Mouse (Mus musculus) left cerebral cortex, adult 11 months (tissue): ENCODE measurements at regions not wholly inside any gene's neighbourhood (a gene's known extent, or its start where the extent isn't known, plus 50 kb on each side); places are given as distances from the start of the nearest gene placed in this dataset.

ENCODE experiments used
- DNase-seq: peaks from one replicate; pipeline ENCODE4 v3.0.0; 2022; ENCODE audit warnings: low spot score

DNA sequence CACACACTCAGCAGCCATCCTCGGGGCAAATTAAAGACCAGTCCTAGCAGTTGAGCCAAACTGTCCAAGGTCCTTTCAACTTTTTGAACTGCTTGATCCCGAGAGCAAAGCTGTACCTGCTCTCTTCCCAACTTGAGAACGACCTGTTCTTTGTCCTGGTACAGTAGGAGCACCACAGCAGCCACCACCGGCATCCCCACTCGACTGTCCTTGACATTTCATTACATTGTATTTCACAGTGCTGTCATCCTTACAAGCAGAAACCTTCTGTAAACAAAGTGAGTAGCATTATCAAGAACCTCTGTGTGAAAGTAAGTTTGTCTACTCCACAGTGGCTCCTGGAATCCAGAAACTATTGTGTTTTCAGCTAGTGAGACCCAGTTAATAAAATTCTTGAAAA is 240.2 kb upstream of the Zfp462 start:
- DNase-seq, result no peak

DNA sequence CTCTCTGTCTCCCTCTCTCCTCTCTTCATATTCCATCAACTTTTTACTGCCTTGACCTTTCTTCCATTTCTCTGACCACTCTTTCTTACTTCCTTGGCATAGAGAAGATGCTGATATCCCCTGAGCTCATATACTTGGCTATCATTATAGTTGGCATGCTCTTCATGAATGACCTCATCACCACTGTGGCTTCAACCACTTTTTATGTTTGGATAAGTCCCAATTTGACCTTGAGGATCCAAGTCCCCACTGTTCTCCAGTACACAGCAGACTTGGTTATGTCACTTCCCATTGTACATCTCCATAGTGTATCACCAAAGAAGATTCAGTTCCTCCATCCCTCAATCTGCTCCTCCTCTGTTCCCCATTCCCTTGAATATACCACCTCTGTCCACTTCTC is 235.1 kb upstream of the Zfp462 start:
- DNase-seq, result no peak

GRCm38 (mm10) chr4:54712929-54713328 is 231.9 kb upstream of the Zfp462 start:
- no peak for DNase-seq

DNA sequence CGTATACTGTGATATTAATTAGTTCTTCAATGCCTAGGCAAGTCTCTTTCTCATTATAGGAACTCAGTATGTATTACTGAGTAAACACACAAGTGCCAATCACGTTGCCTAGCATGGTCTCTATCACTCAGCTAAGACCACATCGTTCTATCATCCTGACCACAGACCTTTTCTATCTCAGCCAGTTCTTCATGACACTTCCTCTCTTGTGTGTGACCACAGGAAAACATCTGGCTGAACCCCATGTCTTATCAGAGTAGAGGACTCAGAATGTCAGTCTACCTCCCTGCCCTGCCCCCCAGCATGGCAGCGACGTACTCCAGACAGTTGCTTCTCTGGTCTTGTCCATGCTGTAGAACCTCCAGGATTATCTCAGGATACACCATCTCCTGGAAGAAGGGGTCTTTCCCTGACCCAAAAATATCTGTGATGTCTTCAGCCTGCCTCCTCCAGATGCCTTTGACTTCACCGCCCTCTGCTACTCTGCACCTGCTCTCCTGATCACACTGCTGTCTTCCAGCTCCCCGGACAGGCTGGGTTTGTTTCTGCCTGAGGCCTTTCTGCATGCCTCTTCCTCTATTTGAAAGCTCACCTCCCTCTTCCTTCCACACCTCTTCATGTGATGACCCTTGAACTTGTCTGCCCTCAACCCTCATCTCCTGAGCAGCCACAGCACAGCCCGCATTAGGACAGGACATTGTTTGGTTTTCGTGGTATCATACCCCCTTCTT is 230.1 kb upstream of the Zfp462 start:
- DNase-seq, result no peak

DNA sequence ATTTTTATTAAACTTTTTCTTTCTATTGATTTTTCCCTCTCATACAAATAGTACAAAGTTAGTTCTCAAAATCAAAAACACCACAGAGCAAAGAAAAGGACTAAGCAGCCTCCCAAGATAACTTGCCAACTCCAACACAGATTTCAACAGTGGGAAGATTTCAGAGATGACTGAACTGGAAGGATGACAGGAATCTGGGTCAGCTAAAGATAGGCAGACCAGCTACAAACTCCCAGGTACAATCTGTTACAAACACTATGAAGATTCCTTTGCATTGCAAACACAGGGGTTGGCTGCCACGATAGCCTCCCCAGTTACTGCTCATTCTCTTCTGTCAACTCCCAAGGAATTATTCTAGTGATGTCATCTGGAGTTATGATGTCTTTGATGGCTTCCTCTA is 226.8 kb upstream of the Zfp462 start:
- peak; percentile 1 for DNase-seq

GRCm38 (mm10) chr4:54739001-54739400 is 205.8 kb upstream of the Zfp462 start:
- DNase-seq, result no peak

DNA sequence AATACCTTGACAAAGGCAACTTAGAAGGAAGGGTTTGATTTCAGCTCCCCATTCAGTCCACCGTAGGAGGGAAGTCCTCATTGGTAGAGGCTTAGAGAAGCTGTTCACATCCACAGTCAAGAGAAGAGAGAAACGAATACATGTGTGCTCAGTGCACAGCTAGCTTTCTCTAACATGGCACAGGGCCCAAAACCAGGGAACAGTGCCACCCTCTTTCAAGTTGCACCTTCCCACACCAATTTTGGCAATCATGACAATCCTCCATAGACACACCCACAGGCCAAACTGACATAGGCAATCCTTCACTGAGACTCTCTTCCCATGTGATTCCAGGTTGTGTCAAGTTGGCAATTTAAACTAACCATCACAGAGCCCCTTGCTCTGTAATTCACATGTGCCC is 193.4 kb upstream of the Zfp462 start:
- no peak for DNase-seq

DNA sequence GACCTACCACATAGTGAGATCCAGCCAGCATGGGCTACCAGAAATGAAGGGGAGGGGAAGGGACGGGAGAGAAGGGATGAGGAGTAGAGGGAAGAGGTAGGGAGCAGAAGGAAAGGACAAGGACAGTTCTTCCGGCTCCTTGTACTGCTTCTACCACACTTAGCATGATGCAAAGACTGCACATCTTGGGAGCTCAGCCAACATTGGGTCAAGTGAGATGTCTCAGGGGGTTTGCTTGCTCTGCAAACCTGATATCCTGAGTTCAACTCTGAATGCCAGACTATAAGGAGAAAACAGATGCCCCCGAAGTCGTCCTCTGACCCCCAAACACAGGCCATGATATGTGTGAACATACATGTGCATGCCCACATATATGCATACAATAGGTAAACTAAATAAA is 188.4 kb upstream of the Zfp462 start:
- no peak for DNase-seq

DNA sequence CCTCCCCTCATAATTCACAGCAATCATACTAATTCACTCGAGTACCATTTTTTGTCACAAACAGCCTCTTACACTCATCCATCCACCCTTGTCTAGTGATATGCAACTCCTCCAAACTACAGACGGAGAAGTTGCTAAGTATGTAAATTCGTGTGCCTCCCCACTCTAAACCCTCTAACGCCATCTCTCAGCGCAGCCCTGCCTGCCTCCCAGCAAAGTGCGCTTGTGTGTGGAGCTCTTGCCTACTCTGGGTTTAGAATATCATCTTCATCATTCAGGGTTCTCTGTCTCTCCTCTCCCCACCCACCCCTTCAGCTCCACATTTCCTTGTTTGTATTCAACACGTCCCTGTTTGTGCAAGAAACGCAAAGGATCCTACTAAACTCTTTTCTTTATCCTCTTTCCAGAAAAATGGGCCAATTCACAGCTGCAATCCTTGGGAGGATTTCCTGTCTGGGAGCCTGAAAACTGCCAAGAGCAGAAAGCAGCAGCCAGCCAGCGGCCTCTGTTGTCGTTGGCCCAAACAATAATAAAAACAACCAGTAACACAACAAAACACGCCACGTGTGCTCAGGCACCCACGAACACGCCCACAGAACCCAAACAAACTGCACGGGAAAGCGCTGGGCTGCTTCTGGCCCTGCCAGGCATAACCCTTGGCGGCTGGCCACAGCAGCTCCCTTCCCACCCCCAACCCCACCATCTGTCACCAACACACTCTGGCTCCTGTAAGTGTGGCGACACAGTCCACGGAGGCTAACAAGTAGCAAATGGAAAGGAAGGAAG is 186.9 kb upstream of the Zfp462 start:
- no peak for DNase-seq

DNA sequence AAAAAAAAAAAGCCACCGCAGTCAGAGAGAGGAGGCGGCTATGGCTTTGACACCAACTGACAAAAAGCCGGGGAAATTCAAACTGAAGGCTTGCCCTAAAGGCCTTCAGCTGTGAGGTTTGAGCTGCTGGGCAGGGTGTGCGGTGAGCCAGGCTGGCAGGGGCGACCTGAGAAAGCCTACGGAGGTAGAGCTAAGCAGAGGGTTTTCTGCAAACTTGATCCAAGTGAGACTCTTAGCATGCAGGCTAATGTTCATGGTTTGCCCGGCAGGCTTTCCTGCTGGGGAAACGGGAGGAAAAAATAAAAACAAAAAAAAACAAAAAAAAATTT is 186.4 kb upstream of the Zfp462 start:
- no peak for DNase-seq

DNA sequence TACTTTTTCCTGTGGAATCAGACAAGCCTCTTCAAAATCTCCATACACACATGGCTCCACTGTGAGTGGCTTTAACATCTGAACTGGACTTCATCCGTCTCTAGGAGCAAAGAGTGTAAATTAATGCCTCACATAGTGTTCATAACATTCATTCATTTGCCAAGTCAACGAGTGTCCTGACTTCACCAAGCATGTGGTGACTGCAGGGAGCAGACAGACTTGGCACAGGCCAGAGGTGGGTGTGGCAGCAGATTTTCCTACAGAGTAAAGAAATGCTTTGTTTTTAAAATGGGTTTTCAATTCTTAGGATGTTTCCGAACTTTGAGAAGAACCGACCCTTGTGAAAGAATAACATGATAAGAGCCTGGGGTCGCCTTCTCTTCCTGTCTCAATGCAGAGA is 183.6 kb upstream of the Zfp462 start:
- DNase-seq, result no peak

DNA sequence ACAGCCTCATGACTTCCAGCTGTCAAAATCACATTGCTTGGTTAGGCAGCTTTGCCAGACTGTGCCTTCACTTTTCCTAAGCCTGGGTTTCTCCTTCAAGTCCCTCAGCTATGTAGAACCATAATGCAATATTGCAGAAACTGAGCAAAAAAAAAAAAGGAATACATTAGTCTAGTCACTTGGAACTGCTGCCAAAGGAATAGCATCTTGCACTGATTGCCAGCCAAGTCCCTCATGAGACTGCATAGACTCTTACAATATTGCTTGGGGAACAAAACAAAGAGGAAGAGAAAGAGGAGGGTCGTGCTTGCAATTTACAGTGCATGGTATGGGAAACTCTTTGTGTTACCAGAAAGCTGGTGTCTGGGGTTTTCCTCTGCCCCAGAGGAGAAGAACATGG is 179.8 kb upstream of the Zfp462 start:
- DNase-seq, result no peak

DNA sequence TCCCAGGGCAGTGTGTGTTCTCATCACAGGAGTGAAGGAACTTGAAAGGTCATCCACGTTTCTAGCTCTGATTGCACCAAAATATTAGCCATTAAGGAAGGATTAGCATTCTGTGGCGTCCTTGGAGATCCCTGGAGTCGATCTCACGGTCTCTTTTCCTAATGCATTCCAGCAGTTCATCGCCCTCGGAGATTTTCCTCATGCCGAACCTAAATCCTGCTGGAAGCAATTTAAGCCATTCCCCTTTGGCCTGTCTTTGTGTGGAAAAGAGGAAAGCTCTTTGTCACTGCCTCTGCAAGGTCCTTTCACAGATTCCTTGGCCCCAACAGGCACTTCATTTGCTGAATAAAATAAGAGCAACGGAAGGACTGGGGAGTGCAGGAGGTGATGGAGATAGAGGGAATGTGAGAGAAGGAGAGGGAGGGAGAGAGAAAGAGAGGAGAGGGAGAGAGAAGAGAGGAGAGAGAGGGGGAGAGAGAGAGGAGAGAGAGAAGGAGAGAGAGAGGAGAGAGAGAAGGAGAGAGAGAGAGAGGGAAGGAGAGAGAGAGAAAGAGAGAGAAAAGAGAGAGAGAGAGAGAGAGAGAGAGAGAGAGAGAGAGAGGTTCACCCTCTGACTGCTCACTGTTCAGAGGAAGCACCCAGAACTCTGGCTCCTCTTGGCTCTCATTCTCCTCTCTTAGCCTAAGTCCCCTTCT is 177.2 kb upstream of the Zfp462 start:
- DNase-seq, result no peak

- no peak for DNase-seq
Measured at GRCm38 (mm10) chr4:54768836-54769235, 176.0 kb upstream of the Zfp462 start.

DNA sequence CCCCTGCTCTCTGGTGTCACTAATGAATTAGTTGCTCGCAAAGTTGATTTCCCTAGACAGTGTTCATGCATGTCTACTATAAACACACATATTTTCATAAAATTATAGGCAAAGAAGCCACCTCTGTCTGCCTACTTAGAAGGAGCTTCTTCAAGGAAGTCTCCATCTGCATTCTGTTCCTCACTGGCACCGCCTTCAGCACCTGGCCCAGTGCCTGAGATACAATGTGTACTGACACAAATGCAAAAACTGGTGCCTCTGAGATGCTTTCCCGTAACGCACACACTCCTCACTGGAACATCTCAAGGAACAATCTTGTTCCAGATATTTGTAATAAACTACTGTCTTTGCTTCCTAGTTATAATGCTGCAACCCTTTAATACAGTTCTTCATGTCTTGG is 170.8 kb upstream of the Zfp462 start:
- peak; percentile 17 for DNase-seq

GRCm38 (mm10) chr4:54774717-54775116 is 170.1 kb upstream of the Zfp462 start:
- no peak for DNase-seq

DNA sequence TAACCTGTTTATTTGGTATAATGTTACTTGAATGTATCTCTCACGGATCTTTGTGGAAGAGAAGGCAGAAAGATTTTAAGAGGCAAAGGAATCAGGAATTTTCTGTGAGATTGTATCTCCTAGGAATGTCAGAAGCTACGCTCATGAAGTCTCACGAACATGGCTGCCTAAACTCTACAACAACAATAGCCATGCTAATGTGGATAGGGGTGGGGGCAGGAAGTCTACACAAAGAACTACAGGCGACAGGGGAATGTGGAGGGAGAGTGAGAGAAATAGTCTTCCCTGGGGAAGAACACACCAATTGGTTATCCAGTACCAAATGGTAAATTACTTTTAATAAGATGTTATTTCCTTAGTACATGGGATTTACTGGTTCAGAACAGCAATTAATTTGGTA is 164.3 kb upstream of the Zfp462 start:
- DNase-seq, result no peak

- DNase-seq, result no peak
Measured at GRCm38 (mm10) chr4:54791217-54791742, 153.6 kb upstream of the Zfp462 start.

DNA sequence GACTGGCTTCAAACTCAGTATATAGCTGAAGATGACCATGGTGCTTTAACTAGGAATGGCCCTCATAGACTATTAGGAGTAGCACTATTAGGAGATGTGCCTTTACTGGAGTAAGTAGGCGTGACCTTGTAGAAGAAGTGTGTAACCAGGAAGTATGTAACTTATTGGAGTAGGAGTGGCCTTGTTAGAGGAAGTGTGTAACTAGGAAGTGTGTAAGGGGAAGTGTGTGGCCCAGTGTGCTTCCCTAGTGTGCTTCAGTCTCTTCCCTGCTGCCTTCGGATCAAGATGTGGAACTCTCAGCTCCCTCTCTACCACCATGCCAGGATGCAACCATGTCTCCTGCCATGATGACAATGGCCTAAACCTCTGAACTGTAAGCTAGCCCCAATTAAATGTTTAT is 151.0 kb upstream of the Zfp462 start:
- no peak for DNase-seq

GRCm38 (mm10) chr4:54795246-54795645 is 149.6 kb upstream of the Zfp462 start:
- DNase-seq, result no peak

GRCm38 (mm10) chr4:54798523-54798922 is 146.3 kb upstream of the Zfp462 start:
- DNase-seq, result no peak

GRCm38 (mm10) chr4:54811163-54811562 is 133.7 kb upstream of the Zfp462 start:
- no peak for DNase-seq
